Mouse (Mus musculus) kidney, embryonic 16.5 days (tissue): Measurements from ENCODE around the gene Dtx3. TPM values are rescaled to one million over a fixed set of nuclear protein-coding genes. Genes with fewer than 3 reads are reported as not detected.

Experiments used
- ATAC-seq: fragments of 200-750 bp; cut with Nextera tagmentation; 2 replicates; pipeline ENCODE4 v1.8.0; 2017; ENCODE audit warnings: moderate TSS enrichment; ENCODE audit not compliant: low FRiP score, low TSS enrichment
- H3K27ac ChIP-seq: fragments of 300-500 bp; sonication (generic); 2 replicates; pipeline ENCODE4 v1.5.1; 2014; ENCODE audit warnings: low read length
- H3K27me3 ChIP-seq: fragments of 300-500 bp; sonication (generic); 2 replicates; pipeline ENCODE4 v1.6.1; 2014; ENCODE audit warnings: low read length, control low read depth, mixed read lengths; ENCODE audit not compliant: insufficient read depth
- H3K36me3 ChIP-seq: fragments of 300-500 bp; sonication (generic); 2 replicates; pipeline ENCODE4 v1.6.1; 2014; ENCODE audit warnings: low read length, control low read depth, mixed read lengths; ENCODE audit not compliant: insufficient read depth
- H3K4me1 ChIP-seq: fragments of 300-500 bp; sonication (generic); 2 replicates; pipeline ENCODE4 v1.6.1; 2014; ENCODE audit warnings: low read length, control low read depth, mixed read lengths; ENCODE audit not compliant: insufficient read depth
- H3K4me2 ChIP-seq: fragments of 300-500 bp; sonication (generic); replicated peaks from 2 replicates; pipeline ENCODE4 v1.6.1; 2014; ENCODE audit warnings: low read depth, low read length
- H3K4me3 ChIP-seq: fragments of 300-500 bp; sonication (generic); 2 replicates; pipeline ENCODE4 v1.5.1; 2014; ENCODE audit warnings: mild to moderate bottlenecking, low read length
- H3K9ac ChIP-seq: fragments of 300-500 bp; sonication (generic); replicated peaks from 2 replicates; pipeline ENCODE4 v1.6.1; 2014; ENCODE audit warnings: low read length
- H3K9me3 ChIP-seq: fragments of 300-500 bp; sonication (generic); 2 replicates; pipeline ENCODE4 v1.6.1; 2016; ENCODE audit warnings: low read length, control low read depth
- WGBS: fragments of 180-500 bp; shearing (Covaris S2); extraction: QIAGEN DNeasy Blood & Tissue Kit; methylation state at CpG from one replicate; pipeline ENCODE4 v1.1.7; 2014; 5-methylcytosine and 5-hydroxymethylcytosine counted together
- polyA plus RNA-seq: library from polyadenylated mRNA; unstranded; fragments of >200 nt; fragmentation: Nextera tagmentation; extraction: Ambion mirVana; gene quantifications from 2 replicates; pipeline ENCODE4 v1.2.1, GENCODE M21; 2015

Dtx3 gene
- polyA plus RNA-seq, 1 experiment from 2014 or later = 115 TPM

GRCm38 (mm10) chr10:127173148-127174065 is 22.1 kb downstream of the Dtx3 start:
- Histone ChIP-seq H3K9ac (no peak overlapping the region), H3K27me3 (peaks cover 47% of the 10 kb centered on the region), H3K4me1 (peaks cover 27% of the 10 kb centered on the region), H3K4me3 (no peak overlapping the region), H3K9me3 (no peaks in the 10 kb centered on the region), H3K36me3 (no peaks in the 10 kb centered on the region), H3K27ac (no peak overlapping the region), H3K4me2 (no peak overlapping the region)
- ATAC-seq = no peak
- WGBS = 87% methylated on average over 16 of the region's 16 CpGs

GRCm38 (mm10) chr10:127171631-127172200 is 23.8 kb downstream of the Dtx3 start:
- Histone ChIP-seq H3K9me3 (no peaks in the 10 kb centered on the region), H3K4me3 (no peak overlapping the region), H3K27me3 (peaks cover 50% of the 10 kb centered on the region), H3K4me2 (no peak overlapping the region), H3K9ac (no peak overlapping the region), H3K27ac (no peak overlapping the region), H3K4me1 (peaks cover 16% of the 10 kb centered on the region), H3K36me3 (no peaks in the 10 kb centered on the region)
- 82% methylated on average over 15 of the region's 15 CpGs for WGBS
- no peak for ATAC-seq

GRCm38 (mm10) chr10:127170837-127171272 is 24.7 kb downstream of the Dtx3 start:
- Histone ChIP-seq H3K4me3 (peak overlapping the region; percentile 49), H3K9me3 (no peaks in the 10 kb centered on the region), H3K36me3 (no peaks in the 10 kb centered on the region), H3K4me2 (peak overlapping the region; percentile 74), H3K4me1 (peaks cover 13% of the 10 kb centered on the region), H3K27ac (no peak overlapping the region), H3K9ac (peak overlapping the region; percentile 7), H3K27me3 (peaks cover 53% of the 10 kb centered on the region)
- ATAC-seq = peak; percentile 74
- WGBS = 0% methylated on average over 29 of the region's 29 CpGs

GRCm38 (mm10) chr10:127170002-127170401 is 25.5 kb downstream of the Dtx3 start:
- peak overlapping the region; percentile 49 for H3K4me3 ChIP-seq
- peak overlapping the region; percentile 7; the same call in 1 of the 2 replicates for H3K9ac ChIP-seq
- ATAC-seq = no peak
- H3K9me3 ChIP-seq = no peaks in the 10 kb centered on the region
- no peak overlapping the region for H3K27ac ChIP-seq
- WGBS = 4% methylated on average over 22 of the region's 22 CpGs
- no peaks in the 10 kb centered on the region for H3K36me3 ChIP-seq
- H3K4me1 ChIP-seq = peaks cover 19% of the 10 kb centered on the region
- peaks cover 59% of the 10 kb centered on the region for H3K27me3 ChIP-seq
- H3K4me2 ChIP-seq = peak overlapping the region; percentile 74

- H3K27me3 ChIP-seq = peaks cover 61% of the 10 kb centered on the region
- H3K27ac ChIP-seq = no peak overlapping the region
- H3K9ac ChIP-seq = no peak overlapping the region
- ATAC-seq = no peak
- H3K4me2 ChIP-seq = no peak overlapping the region
- no peaks in the 10 kb centered on the region for H3K9me3 ChIP-seq
- H3K36me3 ChIP-seq = no peaks in the 10 kb centered on the region
- WGBS = 37% methylated on average over 10 of the region's 10 CpGs
- H3K4me1 ChIP-seq = peaks cover 22% of the 10 kb centered on the region
- H3K4me3 ChIP-seq = no peak overlapping the region
Observed at GRCm38 (mm10) chr10:127167614-127168192, 27.8 kb downstream of the Dtx3 start.

GRCm38 (mm10) chr10:127166771-127167613 is 28.5 kb downstream of the Dtx3 start:
- H3K4me1 ChIP-seq = peaks cover 22% of the 10 kb centered on the region
- peaks cover 60% of the 10 kb centered on the region for H3K27me3 ChIP-seq
- peak overlapping the region; percentile 68 for H3K9ac ChIP-seq
- no peaks in the 10 kb centered on the region for H3K9me3 ChIP-seq
- 27% methylated on average over 15 of the region's 15 CpGs for WGBS
- ATAC-seq = no peak
- H3K27ac ChIP-seq = no peak overlapping the region
- peak overlapping the region; percentile 62 for H3K4me3 ChIP-seq
- 0 out of 2 replicates have a peak overlapping the region, but pooled peaks have one; percentile 100 for H3K4me2 ChIP-seq
- no peaks in the 10 kb centered on the region for H3K36me3 ChIP-seq

GRCm38 (mm10) chr10:127166404-127166715 is 29.2 kb downstream of the Dtx3 start:
- no peaks in the 10 kb centered on the region for H3K36me3 ChIP-seq
- peak overlapping the region; percentile 68 for H3K9ac ChIP-seq
- peaks cover 22% of the 10 kb centered on the region for H3K4me1 ChIP-seq
- H3K4me2 ChIP-seq = peak overlapping the region; percentile 100
- H3K27ac ChIP-seq = no peak overlapping the region
- H3K4me3 ChIP-seq = peak overlapping the region; percentile 62
- WGBS = 4% methylated on average over 11 of the region's 11 CpGs
- ATAC-seq = no peak
- H3K9me3 ChIP-seq = no peaks in the 10 kb centered on the region
- H3K27me3 ChIP-seq = peaks cover 54% of the 10 kb centered on the region

- Histone ChIP-seq H3K4me1 (peaks cover 22% of the 10 kb centered on the region), H3K9me3 (no peaks in the 10 kb centered on the region), H3K27me3 (peaks cover 54% of the 10 kb centered on the region), H3K4me3 (peak overlapping the region; percentile 62), H3K27ac (no peak overlapping the region), H3K4me2 (peak overlapping the region; percentile 100), H3K36me3 (no peaks in the 10 kb centered on the region), H3K9ac (peak overlapping the region; percentile 68)
- ATAC-seq = peak; percentile 60
- WGBS = under 1% methylated on average over 56 of the region's 56 CpGs
Observed at GRCm38 (mm10) chr10:127165654-127166403, 29.7 kb downstream of the Dtx3 start.

- H3K4me1 ChIP-seq = peaks cover 17% of the 10 kb centered on the region
- no peaks in the 10 kb centered on the region for H3K9me3 ChIP-seq
- no peaks in the 10 kb centered on the region for H3K36me3 ChIP-seq
- WGBS = 0% methylated on average over 41 of the region's 42 CpGs
- no peak overlapping the region for H3K27ac ChIP-seq
- peak overlapping the region; percentile 62 for H3K4me3 ChIP-seq
- peak; percentile 59 for ATAC-seq
- H3K9ac ChIP-seq = peak overlapping the region; percentile 68
- H3K4me2 ChIP-seq = peak overlapping the region; percentile 100
- H3K27me3 ChIP-seq = peaks cover 49% of the 10 kb centered on the region
Observed at GRCm38 (mm10) chr10:127165354-127165653, 30.2 kb downstream of the Dtx3 start.
